Mouse (Mus musculus): ENCODE measurements at regions not wholly inside any gene's neighbourhood (a gene's known extent, or its start where the extent isn't known, plus 50 kb on each side); places are given as distances from the start of the nearest gene placed in this dataset.
"Not testable (repeated sequence)": the region's sequence is repeated elsewhere in the genome, so short reads cannot be mapped to it uniquely, and the experiment has no call there.

DNA sequence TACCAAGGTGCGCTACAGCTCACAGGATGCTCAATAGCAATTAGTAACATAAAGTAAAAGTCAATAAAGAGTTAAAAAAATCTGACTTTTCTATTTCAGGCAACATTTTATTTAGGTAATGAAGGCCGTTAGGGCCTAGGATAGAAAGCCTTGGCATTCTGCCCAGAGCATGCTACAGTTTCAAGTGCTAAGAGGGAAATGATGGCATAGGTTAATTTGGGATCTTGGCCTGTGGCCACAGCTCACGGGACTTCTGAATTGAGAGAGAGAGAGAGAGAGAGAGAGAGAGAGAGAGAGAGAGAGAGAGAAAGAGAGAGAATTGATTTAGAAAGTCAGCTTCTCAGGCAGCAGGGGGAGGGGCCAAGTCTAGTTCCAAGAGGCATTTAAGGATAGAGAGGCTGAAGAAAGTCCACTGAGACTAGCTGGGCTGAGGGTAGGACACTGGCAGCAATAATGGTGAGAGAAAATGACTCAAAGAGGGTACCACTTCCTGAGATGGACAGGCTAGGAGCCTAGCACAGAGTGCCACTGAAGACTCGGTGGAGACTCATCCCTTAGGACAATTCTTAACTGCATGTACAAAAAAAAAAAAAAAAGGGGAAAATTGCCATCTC, 52.6 kb upstream of the Klf14 start:
- no peaks in the 10 kb centered on the region for H3K4me1 ChIP-seq (ENCODE audit: control insufficient read depth, insufficient read depth, low read length)
- no peak overlapping the region for H3K27ac ChIP-seq (ENCODE audit: insufficient read depth, low read length)
- H3K4me3 ChIP-seq (ENCODE audit: insufficient read depth, low read length) = no peak overlapping the region
- TF ChIP-seq POLR2A (IDR thresholded peaks at IDR 0.05; ENCODE audit: low read depth, low read length) (no peak), CTCF (IDR thresholded peaks at IDR 0.05; ENCODE audit: borderline replicate concordance, insufficient read depth, low read length) (no peak)

DNA sequence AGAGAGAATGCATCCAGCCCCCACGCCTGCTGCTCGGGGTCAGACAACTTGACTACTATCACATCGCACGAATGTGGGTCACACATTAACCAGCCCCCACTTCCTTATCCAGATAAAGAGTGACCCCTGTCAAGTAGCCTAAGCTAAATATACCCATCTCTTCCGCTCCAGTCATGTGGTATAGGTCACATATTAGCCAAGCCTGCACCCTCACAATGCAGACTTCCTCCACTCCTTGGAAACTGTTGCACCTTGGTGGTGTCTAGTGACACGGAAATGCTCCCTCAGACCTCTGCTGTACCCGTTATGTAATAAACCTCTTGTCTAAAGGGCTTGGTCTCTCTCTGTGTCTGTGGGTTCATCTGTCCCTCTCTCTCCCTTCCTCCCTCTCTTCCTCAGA, 57.7 kb upstream of the Klf14 start:
- no peak for TF ChIP-seq CTCF (IDR thresholded peaks at IDR 0.05; ENCODE audit: borderline replicate concordance, insufficient read depth, low read length)
- no peak for TF ChIP-seq POLR2A (IDR thresholded peaks at IDR 0.05; ENCODE audit: low read depth, low read length)
- H3K27ac ChIP-seq (ENCODE audit: insufficient read depth, low read length) = no peak overlapping the region
- no peaks in the 10 kb centered on the region for H3K4me1 ChIP-seq (ENCODE audit: control insufficient read depth, insufficient read depth, low read length)
- H3K4me3 ChIP-seq (ENCODE audit: insufficient read depth, low read length) = no peak overlapping the region

DNA sequence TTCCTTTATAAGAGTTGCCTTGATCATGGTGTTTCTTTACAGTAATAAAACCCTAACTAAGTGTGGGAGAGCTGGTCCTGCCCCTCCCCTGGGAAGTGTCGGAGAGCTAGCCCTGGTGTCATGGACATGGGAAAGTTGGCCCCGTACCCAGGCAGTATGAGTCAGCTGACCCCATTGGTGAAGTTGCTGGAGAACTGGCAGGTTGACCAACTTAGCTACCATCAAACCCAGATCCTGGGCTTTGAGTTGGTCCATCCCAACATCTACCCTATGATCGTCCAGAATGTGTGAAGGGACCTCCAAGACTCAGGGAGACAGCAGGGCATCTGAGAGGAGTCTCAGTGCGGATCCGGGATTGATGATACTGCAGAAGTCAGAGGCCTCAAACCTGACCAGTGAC, 62.9 kb upstream of the Klf14 start:
- Histone ChIP-seq H3K4me1 (ENCODE audit: control insufficient read depth, insufficient read depth, low read length) (no peaks in the 10 kb centered on the region), H3K4me3 (ENCODE audit: insufficient read depth, low read length) (no peak overlapping the region), H3K27ac (ENCODE audit: insufficient read depth, low read length) (no peak overlapping the region)
- no peak for TF ChIP-seq CTCF (IDR thresholded peaks at IDR 0.05; ENCODE audit: borderline replicate concordance, insufficient read depth, low read length)
- no peak for TF ChIP-seq POLR2A (IDR thresholded peaks at IDR 0.05; ENCODE audit: low read depth, low read length)

DNA sequence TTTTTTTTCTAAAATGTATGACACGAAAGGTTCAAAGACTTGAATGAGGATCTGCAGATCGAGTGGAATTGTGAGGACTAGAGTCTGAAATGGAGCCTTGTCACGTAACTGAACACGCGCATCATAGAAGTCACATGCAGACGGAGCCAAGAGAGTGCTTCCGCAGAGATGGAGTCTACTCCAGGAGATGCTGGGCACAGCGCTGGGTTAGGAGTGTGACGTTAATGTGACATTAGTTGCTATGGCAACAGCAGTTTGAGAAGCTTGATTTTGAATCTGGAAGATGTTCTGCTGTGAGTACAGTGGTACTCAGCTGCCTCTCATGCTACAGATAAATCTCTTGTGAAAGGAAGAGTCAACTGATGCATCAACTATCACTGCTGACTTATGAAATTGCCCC, 70.9 kb upstream of the Klf14 start:
- TF ChIP-seq CTCF (IDR thresholded peaks at IDR 0.05; ENCODE audit: borderline replicate concordance, insufficient read depth, low read length) (no peak), POLR2A (IDR thresholded peaks at IDR 0.05; ENCODE audit: low read depth, low read length) (no peak)
- H3K4me1 ChIP-seq (ENCODE audit: control insufficient read depth, insufficient read depth, low read length) = no peaks in the 10 kb centered on the region
- H3K27ac ChIP-seq (ENCODE audit: insufficient read depth, low read length) = no peak overlapping the region
- no peak overlapping the region for H3K4me3 ChIP-seq (ENCODE audit: insufficient read depth, low read length)

DNA sequence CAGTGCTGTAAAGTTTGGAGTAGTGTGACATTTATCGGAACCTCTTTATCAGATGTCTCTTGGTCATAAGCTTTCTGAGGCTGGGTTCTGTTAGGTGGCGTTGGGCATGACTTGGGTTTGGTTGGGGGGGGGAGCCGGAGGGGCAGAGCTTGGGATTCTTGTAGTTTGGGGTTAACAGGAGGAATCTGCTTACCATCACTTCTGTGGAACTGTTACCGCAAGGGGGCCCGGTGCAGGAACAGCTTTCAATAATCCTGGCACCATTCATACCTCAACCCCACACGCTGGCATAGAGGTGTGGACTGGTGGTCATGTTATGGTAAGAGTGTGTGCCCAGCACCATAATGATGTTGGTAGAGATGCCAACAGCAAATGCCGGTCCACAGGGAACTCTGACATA, 72.1 kb upstream of the Klf14 start:
- H3K4me1 ChIP-seq (ENCODE audit: control insufficient read depth, insufficient read depth, low read length) = no peaks in the 10 kb centered on the region
- H3K27ac ChIP-seq (ENCODE audit: insufficient read depth, low read length) = no peak overlapping the region
- no peak overlapping the region for H3K4me3 ChIP-seq (ENCODE audit: insufficient read depth, low read length)
- no peak for TF ChIP-seq POLR2A (IDR thresholded peaks at IDR 0.05; ENCODE audit: low read depth, low read length)
- no peak for TF ChIP-seq CTCF (IDR thresholded peaks at IDR 0.05; ENCODE audit: borderline replicate concordance, insufficient read depth, low read length)

DNA sequence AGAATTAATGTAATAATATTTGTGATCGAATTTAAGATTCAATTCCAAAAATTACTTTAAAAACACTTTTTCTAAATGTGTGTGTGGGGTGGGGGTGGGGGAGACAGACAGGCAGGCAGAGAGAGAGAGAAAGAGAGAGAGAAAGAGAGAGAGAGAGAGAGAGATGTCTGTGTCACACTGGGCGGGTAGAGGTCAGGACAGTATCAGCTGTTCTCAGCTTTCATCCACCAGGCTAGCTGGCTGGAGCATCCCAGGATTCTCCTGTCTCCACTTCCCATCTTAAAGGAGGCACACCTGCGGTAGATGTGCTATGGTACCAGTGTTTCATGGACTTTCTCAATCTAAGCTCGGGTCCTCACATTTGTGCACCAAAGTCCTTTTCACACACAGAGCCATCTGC, 73.3 kb upstream of the Klf14 start:
- Histone ChIP-seq H3K4me1 (ENCODE audit: control insufficient read depth, insufficient read depth, low read length) (no peaks in the 10 kb centered on the region), H3K27ac (ENCODE audit: insufficient read depth, low read length) (no peak overlapping the region), H3K4me3 (ENCODE audit: insufficient read depth, low read length) (no peak overlapping the region)
- TF ChIP-seq POLR2A (IDR thresholded peaks at IDR 0.05; ENCODE audit: low read depth, low read length) (no peak), CTCF (IDR thresholded peaks at IDR 0.05; ENCODE audit: borderline replicate concordance, insufficient read depth, low read length) (no peak)

DNA sequence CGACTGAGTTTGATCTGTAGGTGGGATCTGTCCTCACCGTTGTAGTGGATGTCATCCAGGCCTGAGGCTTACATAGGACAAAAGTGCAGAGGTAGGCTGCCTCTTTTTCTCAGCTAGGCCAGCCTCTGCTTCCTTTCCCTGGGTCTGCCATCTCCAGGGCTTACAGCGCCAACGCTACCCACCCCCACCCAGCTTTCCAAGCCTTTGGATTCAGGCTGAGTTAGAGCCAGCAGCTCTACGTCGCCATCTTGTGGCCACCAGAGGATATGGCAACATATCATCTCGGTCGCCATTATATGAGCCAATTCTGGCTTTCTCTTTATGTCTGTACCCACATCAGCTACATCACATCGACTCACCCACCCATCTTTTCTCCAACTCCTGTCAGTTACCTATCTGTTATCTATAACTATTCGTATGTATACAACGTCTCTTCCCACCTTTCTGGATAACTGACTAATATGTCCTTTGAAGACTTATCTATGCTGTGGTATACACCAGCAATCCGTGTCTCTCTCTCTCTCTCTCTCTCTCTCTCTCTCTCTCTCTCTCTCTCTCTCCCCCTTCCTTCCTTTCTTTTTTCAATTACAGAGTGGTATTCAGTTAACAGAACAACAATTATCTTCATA, 74.2 kb upstream of the Klf14 start:
- TF ChIP-seq POLR2A (IDR thresholded peaks at IDR 0.05; ENCODE audit: low read depth, low read length) (no peak), CTCF (IDR thresholded peaks at IDR 0.05; ENCODE audit: borderline replicate concordance, insufficient read depth, low read length) (peak; percentile 90)
- no peaks in the 10 kb centered on the region for H3K4me1 ChIP-seq (ENCODE audit: control insufficient read depth, insufficient read depth, low read length)
- H3K27ac ChIP-seq (ENCODE audit: insufficient read depth, low read length) = no peak overlapping the region
- H3K4me3 ChIP-seq (ENCODE audit: insufficient read depth, low read length) = no peak overlapping the region

DNA sequence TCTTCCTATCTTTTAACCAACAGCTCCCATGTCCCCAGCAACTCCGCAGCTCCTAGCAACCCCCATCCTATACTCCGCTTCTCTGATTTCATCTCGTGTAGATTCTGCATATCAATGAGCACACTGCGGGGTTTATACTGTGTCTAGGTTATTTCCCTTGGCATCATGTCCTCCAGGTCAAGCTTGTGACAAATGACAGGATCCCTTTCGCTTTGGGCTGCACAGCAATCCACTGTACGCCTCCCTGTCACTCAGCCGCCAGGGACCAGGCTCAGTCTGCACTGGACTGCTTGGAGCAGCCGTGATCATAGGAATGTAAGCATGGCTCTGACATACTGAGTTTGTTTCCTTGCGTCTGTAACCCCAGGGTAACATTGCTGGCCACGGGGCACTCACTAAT, 75.9 kb upstream of the Klf14 start:
- TF ChIP-seq POLR2A (IDR thresholded peaks at IDR 0.05; ENCODE audit: low read depth, low read length) (no peak), CTCF (IDR thresholded peaks at IDR 0.05; ENCODE audit: borderline replicate concordance, insufficient read depth, low read length) (no peak)
- Histone ChIP-seq H3K27ac (ENCODE audit: insufficient read depth, low read length) (no peak overlapping the region), H3K4me1 (ENCODE audit: control insufficient read depth, insufficient read depth, low read length) (no peaks in the 10 kb centered on the region), H3K4me3 (ENCODE audit: insufficient read depth, low read length) (no peak overlapping the region)

DNA sequence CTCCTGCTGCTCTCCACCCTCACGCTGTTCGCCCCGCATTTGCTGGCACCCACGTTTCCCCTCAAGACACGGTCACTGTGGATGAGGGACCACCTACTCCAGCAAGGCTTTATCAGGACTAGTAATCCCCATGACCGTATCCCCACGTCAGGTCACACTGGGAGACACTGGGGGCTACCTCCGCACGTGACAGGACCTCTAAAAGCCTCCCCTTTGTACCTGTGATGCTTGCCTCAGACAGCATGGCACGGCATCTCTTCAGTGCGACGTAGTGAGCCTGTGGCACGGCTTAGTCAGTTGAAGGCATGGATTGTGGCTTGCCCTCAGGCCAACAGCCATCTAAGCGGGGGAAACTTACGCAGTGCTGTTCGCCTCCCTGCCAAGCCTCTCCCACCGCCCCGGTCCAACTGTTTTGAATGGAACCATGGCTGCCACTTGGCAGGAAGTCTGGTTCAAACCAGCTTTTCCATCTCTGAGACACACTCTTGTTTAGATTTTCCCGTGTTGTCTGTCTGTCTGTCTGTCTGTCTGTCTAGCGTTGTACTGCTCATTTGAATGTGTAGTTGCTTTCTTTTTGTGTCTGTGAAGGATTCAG, 79.0 kb upstream of the Klf14 start:
- Histone ChIP-seq H3K4me3 (ENCODE audit: insufficient read depth, low read length) (no peak overlapping the region), H3K4me1 (ENCODE audit: control insufficient read depth, insufficient read depth, low read length) (no peaks in the 10 kb centered on the region), H3K27ac (ENCODE audit: insufficient read depth, low read length) (no peak overlapping the region)
- TF ChIP-seq CTCF (IDR thresholded peaks at IDR 0.05; ENCODE audit: borderline replicate concordance, insufficient read depth, low read length) (no peak), POLR2A (IDR thresholded peaks at IDR 0.05; ENCODE audit: low read depth, low read length) (no peak)

DNA sequence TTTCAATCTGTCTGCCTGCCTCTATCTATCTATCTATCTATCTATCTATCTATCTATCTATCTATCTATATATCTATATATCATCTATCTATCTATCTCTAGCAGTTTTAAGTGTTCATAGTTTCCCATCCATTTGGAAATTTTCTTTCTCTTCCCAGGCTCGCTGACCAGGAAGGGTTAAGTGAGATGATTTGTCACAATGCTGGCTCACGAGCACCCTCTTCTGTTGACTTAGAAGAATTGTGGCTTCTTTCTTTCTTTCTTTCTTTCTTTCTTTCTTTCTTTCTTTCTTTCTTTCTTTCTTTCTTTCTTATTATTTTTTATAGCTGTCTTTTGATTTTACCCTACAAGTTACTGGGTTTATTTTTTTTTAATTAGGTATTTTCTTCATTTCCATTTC, 79.6 kb upstream of the Klf14 start:
- TF ChIP-seq CTCF (IDR thresholded peaks at IDR 0.05; ENCODE audit: borderline replicate concordance, insufficient read depth, low read length) = peak; percentile 36; the same call in 1 of the 2 replicates
- not testable (repeated sequence) for H3K4me3 ChIP-seq (ENCODE audit: insufficient read depth, low read length); H3K27ac ChIP-seq (ENCODE audit: insufficient read depth, low read length); H3K4me1 ChIP-seq (ENCODE audit: control insufficient read depth, insufficient read depth, low read length)
